Mouse (Mus musculus): ENCODE data around the gene Arhgap17. TPM values are rescaled to one million over a fixed set of nuclear protein-coding genes. Genes with fewer than 3 reads are reported as not detected.

The Arhgap17 gene
- polyA plus RNA-seq, 1 experiment from 2014 or later = 14.2 TPM

DNA sequence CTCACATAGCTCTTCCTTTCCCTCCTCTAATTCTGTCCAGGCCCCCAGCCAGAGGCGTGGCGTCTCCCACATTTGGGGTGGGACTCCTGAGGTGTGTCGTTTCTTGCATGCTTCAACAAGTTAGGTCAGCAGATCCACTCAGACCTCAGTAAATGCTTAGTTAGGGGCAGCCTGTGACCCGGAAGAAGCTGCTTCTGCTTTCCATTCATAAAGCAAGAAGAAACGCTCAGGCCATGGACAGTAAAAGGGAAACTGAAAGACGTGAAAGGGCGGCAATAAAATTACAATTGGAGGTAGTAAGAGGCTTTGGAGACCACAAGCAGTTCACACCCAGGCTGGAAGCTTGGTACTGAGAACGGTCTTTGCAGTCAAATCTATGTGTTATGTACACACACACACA lies 27.7 kb upstream of the Arhgap17 start:
- Histone ChIP-seq H3K4me2 (no peak overlapping the region), H3K4me3 (no peak overlapping the region), H3K27me3 (no peaks in the 10 kb centered on the region), H3K27ac (replicated peaks) (no peak overlapping the region), H3K9ac (no peak overlapping the region), H3K4me1 (replicated peaks) (no peaks in the 10 kb centered on the region), H3K36me3 (peaks cover 19% of the 10 kb centered on the region), H3K9me3 (no peaks in the 10 kb centered on the region)
- no peak for ATAC-seq (ENCODE audit: low read depth)
- 49% methylated on average over 8 of the region's 8 CpGs for WGBS

DNA sequence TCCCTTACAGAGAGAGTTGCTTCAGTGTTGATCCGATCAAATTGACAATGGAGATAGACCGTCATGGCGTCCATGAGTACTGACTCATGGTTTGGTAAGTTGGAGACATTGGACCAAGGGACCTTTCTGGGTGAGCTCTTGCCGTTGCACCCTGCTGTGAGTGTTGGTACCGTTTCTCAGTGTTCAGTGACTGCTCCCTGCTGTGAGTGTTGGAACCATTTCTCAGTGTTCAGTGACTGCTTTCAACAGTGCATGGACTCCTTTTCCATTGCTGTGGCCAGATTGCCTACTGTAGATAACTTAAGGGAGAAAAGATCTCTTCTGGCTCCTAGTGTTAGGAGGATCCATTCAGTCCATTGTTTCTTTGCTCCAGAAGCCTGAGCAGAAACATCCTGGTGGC lies 27.2 kb upstream of the Arhgap17 start:
- ATAC-seq (ENCODE audit: low read depth) = no peak
- no peak overlapping the region for H3K4me3 ChIP-seq

DNA sequence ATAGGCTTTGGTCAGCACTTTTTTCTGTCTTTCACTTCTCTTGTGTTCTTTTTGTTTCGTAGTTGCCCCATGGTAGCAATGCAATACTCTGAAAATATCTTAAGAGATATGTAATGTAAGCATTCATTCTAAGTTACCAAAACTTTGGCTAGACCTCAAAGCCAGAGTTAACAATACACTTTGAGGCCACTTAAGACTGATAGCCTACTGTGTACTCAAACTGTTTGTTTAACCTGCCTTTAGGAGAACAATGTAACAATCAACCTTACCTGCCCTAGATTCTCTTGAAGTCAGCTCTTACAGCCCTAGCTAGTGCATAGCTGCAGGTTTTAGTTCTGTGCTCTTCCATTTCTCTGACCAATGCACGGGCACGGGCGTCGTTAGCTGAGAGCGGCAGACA lies 24.6 kb upstream of the Arhgap17 start:
- no peaks in the 10 kb centered on the region for H3K9me3 ChIP-seq
- 96% methylated on average over 6 of the region's 6 CpGs for WGBS

More for the DNA sequence above, 27.2 kb upstream of the Arhgap17 start:
- Histone ChIP-seq H3K9me3 (no peaks in the 10 kb centered on the region), H3K9ac (no peak overlapping the region), H3K27me3 (no peaks in the 10 kb centered on the region), H3K4me2 (no peak overlapping the region), H3K36me3 (peaks cover 20% of the 10 kb centered on the region), H3K4me1 (replicated peaks) (no peaks in the 10 kb centered on the region), H3K27ac (replicated peaks) (no peak overlapping the region)
- 82% methylated on average over 5 of the region's 5 CpGs for WGBS

DNA sequence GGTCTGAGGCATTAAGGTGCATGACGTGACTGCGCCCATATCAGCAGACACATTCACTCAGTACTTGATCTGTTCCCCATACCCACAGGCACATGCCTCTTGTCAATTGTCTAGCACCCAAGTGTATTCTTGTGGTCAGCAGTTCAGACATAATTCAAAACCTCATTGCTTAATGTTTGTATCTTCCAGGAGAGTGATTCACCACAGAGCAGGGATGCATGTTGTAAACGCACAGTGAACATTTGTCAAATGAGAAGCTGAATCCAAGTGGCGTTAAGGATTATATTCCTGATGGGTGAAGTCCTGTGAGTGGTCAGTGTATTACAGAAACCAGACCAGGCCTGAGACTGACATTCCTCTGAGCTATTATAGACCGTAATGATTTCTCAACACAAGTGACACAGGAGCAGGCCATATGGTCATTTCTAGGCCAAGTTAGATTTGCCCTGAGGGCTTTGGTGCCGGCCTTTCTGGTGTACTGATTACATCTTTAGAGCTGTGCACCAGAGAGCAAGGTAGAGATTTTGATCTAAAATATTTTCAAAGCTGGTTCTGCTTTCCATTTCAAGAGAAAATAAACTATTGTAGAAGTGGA lies 20.1 kb upstream of the Arhgap17 start:
- ATAC-seq (ENCODE audit: low read depth) = no peak

More for the DNA sequence above, 24.6 kb upstream of the Arhgap17 start:
- Histone ChIP-seq H3K9ac (no peak overlapping the region), H3K4me2 (no peak overlapping the region), H3K4me1 (replicated peaks) (no peaks in the 10 kb centered on the region), H3K27ac (replicated peaks) (no peak overlapping the region), H3K27me3 (no peaks in the 10 kb centered on the region), H3K4me3 (no peak overlapping the region), H3K36me3 (peaks cover 22% of the 10 kb centered on the region)
- no peak for ATAC-seq (ENCODE audit: low read depth)

DNA sequence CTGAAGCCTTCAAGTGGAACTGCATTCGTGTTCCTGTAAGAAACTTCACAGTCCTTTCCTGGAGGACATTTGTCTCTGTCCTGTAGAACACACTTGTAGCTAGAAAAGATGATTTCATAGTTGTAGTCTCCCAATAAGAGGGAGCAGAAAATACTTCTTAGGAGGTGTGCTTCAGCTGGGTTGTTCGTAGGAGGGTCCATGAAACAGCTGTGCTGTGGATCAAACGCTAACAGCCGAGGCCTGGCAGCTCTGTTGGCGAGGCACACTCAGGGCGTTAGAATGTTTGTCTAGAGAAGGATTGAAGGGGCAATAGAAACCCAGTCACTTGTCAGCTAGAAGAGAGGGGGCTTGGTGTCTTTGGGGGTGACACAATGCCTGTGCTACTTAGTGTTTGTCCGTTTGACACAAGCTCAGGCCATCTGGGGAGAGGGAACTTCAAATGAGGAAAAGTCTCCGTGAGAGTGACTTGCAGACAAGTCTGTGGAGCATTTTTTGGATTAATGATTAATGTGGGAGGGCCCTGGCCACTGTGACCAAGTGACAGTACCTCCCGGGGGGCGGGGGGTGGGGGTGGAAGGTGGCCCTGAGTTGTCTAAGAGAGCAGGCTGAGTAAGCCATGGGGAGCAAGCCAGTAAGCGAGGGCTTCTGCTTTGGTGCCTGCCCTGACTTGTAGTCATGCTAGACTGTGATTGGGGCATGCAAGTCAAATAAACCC lies 16.1 kb upstream of the Arhgap17 start:
- Histone ChIP-seq H3K27me3 (no peaks in the 10 kb centered on the region), H3K27ac (replicated peaks) (no peak overlapping the region), H3K9me3 (no peaks in the 10 kb centered on the region), H3K9ac (no peak overlapping the region), H3K4me3 (no peak overlapping the region), H3K4me2 (no peak overlapping the region), H3K4me1 (replicated peaks) (peaks cover 3% of the 10 kb centered on the region; the same call in 1 of the 2 replicates), H3K36me3 (peaks cover 40% of the 10 kb centered on the region)
- no peak for ATAC-seq (ENCODE audit: low read depth)
- WGBS = 76% methylated on average over 11 of the region's 11 CpGs

More for the DNA sequence above, 20.1 kb upstream of the Arhgap17 start:
- WGBS = 80% methylated on average over 6 of the region's 6 CpGs
- peaks cover 49% of the 10 kb centered on the region for H3K36me3 ChIP-seq
- no peaks in the 10 kb centered on the region for H3K9me3 ChIP-seq
- H3K27ac ChIP-seq (replicated peaks) = no peak overlapping the region
- no peaks in the 10 kb centered on the region for H3K27me3 ChIP-seq
- no peak overlapping the region for H3K4me2 ChIP-seq
- H3K4me1 ChIP-seq (replicated peaks) = no peaks in the 10 kb centered on the region
- H3K4me3 ChIP-seq = no peak overlapping the region
- H3K9ac ChIP-seq = no peak overlapping the region

DNA sequence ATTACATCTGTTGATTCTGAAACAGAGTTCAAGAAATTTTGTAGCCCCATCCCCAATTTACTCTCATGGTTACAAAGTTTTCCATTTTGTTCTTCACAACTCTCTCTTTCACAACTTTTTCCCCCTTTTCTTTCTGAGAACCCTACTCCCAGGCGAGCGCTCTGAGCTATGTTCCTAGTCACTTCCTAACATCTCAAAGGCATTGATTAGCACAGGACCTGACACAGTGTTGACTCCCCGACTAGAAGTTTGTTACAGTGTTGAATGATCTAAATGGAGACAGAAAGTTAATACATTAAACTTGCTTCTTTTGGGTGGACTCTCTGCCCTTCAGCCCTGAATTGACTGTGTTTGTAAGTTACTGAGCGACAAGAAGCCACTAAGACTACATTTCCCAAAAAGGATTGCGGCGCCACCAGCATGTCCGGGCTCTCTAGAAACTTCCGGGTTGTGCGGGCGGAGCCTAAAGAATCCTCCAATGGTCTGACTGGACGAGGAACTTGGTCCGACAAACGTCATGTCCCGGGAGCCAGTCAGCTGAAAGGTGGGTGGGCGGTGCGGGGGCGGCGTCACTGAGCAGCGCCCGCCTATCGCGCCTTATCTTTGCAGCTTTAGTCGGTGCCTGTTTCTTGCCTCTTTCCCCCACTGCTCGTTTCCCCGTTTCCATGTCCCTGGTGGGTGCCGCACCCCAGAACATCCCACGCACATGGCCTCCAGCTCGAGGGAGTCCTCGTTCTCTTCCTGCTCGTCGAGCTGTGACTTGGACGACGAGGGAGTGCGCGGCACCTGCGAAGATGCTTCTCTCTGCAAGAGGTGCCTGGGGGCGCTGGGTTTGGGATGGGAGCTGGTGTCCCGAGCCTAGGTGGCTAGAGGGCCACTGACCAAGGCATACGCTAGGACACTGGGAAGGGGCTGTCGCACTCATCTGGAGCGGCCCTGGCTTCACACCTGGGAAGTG lies 8.0 kb upstream of the Arhgap17 start:
- Histone ChIP-seq H3K4me2 (peak overlapping the region; percentile 84), H3K9ac (peak overlapping the region; percentile 85), H3K36me3 (no peaks in the 10 kb centered on the region), H3K27ac (replicated peaks) (peak overlapping the region; percentile 78), H3K4me1 (replicated peaks) (peaks cover 30% of the 10 kb centered on the region), H3K27me3 (no peaks in the 10 kb centered on the region), H3K9me3 (no peaks in the 10 kb centered on the region), H3K4me3 (peak overlapping the region; percentile 82)
- WGBS = 4% methylated on average over 41 of the region's 41 CpGs
- ATAC-seq (ENCODE audit: low read depth) = peak; percentile 99

DNA sequence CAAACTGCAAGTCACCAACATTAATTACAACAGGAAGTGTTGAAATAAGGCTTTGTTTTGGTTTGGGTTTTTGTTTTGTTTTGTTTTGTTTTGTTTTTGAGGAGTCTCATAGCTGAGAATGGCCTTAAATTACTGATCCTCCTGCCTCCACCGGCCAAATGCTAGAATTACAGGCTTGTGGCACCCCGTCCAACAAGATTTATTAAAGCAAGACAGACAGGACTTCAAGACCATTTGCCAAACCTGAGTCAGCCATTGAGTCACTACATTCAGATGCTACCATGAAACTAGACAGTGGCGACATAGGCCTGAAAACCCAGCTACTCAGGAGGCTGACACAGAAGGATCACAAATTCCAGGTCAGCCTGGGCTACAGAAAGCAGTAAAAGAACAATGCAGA lies 1.8 kb upstream of the Arhgap17 start:
- Histone ChIP-seq H3K27ac (replicated peaks) (no peak overlapping the region), H3K27me3 (no peaks in the 10 kb centered on the region), H3K4me3 (no peak overlapping the region), H3K9me3 (no peaks in the 10 kb centered on the region), H3K36me3 (no peaks in the 10 kb centered on the region), H3K9ac (no peak overlapping the region), H3K4me1 (replicated peaks) (peaks cover 35% of the 10 kb centered on the region), H3K4me2 (no peak overlapping the region)
- ATAC-seq (ENCODE audit: low read depth) = no peak
- 64% methylated on average over 3 of the region's 3 CpGs for WGBS

DNA sequence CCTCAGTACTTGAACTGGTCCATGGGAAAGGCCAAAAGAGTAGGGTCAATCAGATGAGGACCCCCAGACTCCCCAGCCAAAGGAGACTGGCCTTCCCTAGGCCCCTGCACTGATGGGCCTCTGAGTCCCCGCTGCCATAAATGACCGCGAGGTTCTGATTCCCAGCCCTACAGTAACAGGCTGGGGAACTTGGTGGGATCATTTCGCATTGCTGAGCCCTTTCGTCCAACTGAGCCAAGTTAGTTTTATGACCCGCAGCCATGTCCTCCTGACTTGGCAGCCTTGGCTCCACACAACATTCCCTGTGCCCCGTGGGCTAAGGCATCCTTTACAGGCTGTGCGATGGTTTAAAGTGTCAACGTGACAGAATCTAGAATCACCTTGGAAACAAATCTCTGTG lies 985 bp upstream of the Arhgap17 start:
- Histone ChIP-seq H3K4me2 (peak overlapping the region; percentile 89), H3K9me3 (no peaks in the 10 kb centered on the region), H3K27me3 (no peaks in the 10 kb centered on the region), H3K27ac (replicated peaks) (peak overlapping the region; percentile 90; the same call in 1 of the 2 replicates), H3K36me3 (no peaks in the 10 kb centered on the region), H3K4me1 (replicated peaks) (peaks cover 43% of the 10 kb centered on the region), H3K4me3 (peak overlapping the region; percentile 83), H3K9ac (peak overlapping the region; percentile 87)
- ATAC-seq (ENCODE audit: low read depth) = no peak; the same call in 1 of the 2 replicates
- WGBS = 36% methylated on average over 9 of the region's 9 CpGs

DNA sequence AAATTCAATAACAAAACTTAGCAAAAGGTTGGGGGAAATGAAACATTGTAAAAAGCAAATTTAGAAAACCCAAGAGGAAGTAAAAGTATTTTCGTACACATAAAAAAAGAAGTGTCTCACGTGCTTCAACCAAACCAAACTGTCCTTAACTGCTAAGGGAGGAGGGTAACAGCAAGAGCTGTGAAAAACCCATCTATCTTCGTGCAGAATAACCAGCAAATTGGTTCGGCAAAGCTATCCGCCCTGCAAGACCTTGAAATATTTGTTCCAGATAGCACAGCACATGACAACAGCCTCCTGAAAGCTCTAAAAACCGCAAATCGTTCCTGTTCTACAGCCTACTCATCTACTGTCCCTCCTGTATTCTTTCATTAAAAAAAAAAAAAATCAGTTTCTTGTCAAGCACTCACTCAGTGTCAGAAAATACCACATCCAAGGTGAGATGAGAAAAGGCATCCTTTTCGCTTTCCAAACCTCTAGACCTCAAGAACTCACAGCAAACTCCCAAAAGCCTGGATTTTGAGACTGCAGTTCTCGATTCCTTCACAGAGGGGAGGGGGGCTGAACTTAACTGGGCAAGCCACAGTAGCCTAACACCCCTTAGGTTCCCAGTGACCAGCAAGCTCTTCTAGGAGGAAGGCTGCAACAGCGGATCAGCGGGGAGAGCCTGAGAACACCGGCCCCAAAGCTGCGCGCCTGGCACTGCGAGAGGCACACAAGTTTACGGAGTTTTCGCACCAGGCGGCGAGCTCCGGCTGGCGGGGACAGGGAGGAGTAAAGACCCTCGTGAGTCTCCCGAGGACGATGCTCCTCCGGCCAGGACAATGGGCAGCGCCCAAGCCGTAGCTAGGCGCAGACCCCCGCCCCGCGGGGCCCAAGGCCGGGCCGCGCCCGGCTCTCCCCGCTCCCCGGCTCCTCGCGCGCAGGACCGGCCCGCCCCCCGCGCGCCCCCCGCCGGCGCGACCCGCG lies 653 bp downstream of the Arhgap17 start:
- peaks cover 46% of the 10 kb centered on the region for H3K4me1 ChIP-seq (replicated peaks)
- WGBS = 2% methylated on average over 33 of the region's 51 CpGs
- ATAC-seq (ENCODE audit: low read depth) = peak; percentile 75

DNA sequence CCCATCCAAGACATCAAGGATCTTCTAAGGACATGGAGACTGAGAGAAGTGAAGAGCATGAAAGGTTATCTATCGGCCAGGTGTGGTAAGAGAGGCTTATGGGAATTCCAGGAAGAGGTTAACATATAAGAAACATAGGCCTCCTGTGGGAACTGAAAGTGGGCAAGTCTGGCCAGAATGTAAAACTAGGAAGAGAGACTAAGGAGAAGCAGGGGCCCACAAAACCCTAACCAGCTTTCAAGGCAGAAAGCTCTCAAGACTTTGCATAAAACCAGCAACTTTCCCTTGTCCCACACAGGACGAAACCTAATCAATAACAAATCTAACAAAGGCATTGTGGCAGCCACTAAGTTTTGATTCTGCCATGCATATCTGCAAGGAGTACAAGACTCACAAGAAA lies 1.5 kb downstream of the Arhgap17 start:
- ATAC-seq (ENCODE audit: low read depth) = no peak
- no peaks in the 10 kb centered on the region for H3K27me3 ChIP-seq
- peaks cover 46% of the 10 kb centered on the region for H3K4me1 ChIP-seq (replicated peaks)
- WGBS = 82% methylated on average over 2 of the region's 2 CpGs
- H3K36me3 ChIP-seq = no peaks in the 10 kb centered on the region
- H3K9ac ChIP-seq = peak overlapping the region; percentile 87
- peak overlapping the region; percentile 89 for H3K4me2 ChIP-seq
- H3K9me3 ChIP-seq = no peaks in the 10 kb centered on the region
- no peak overlapping the region for H3K27ac ChIP-seq (replicated peaks)
- H3K4me3 ChIP-seq = peak overlapping the region; percentile 83

More for the DNA sequence above, 653 bp downstream of the Arhgap17 start:
- Histone ChIP-seq H3K4me3 (peak overlapping the region; percentile 83), H3K9ac (peak overlapping the region; percentile 87), H3K9me3 (no peaks in the 10 kb centered on the region), H3K27me3 (no peaks in the 10 kb centered on the region), H3K27ac (replicated peaks) (peak overlapping the region; percentile 90), H3K36me3 (no peaks in the 10 kb centered on the region), H3K4me2 (peak overlapping the region; percentile 89)
